Mouse (Mus musculus) small intestine, adult 2 months (tissue): ENCODE data around the gene Gm14393. TPM values are rescaled to one million over a fixed set of nuclear protein-coding genes. Genes with fewer than 3 reads are reported as not detected.
"Not testable (repeated sequence)": the region's sequence is repeated elsewhere in the genome, so short reads cannot be mapped to it uniquely, and the experiment has no call there.

Experiments used
- H3K27ac ChIP-seq: fragments of 200-500 bp; 2 replicates; pipeline ENCODE4 v1.5.1; 2012; ENCODE audit warnings: low read depth, low read length, control low read depth, inconsistent platforms; ENCODE audit not compliant: insufficient read depth
- H3K27me3 ChIP-seq: fragments of 200-500 bp; 2 replicates; pipeline ENCODE4 v1.6.1; 2012; ENCODE audit warnings: mild to moderate bottlenecking, moderate library complexity, low read length, inconsistent platforms; ENCODE audit not compliant: control insufficient read depth, insufficient read depth
- H3K36me3 ChIP-seq: fragments of 200-500 bp; 2 replicates; pipeline ENCODE4 v1.6.1; 2012; ENCODE audit warnings: mild to moderate bottlenecking, low read length, control low read depth, inconsistent platforms; ENCODE audit not compliant: control insufficient read depth, insufficient read depth
- H3K4me1 ChIP-seq: fragments of 200-500 bp; 2 replicates; pipeline ENCODE4 v1.6.1; 2012; ENCODE audit warnings: low read length, inconsistent platforms, mixed read lengths; ENCODE audit not compliant: control insufficient read depth, insufficient read depth, insufficient read length
- H3K4me3 ChIP-seq: fragments of 200-500 bp; 2 replicates; pipeline ENCODE4 v1.5.1; 2012; ENCODE audit warnings: low read depth, mild to moderate bottlenecking, control low read depth, inconsistent platforms, low read length, moderate library complexity
- WGBS: fragments of 180-500 bp; shearing (Covaris S2); methylation state at CpG from one replicate; pipeline ENCODE4 v1.1.7; 2018; 5-methylcytosine and 5-hydroxymethylcytosine counted together
- polyA plus RNA-seq: library from polyadenylated mRNA; depleted of rRNA; stranded (reverse); fragments of >200 nt; gene quantifications from 2 replicates; pipeline ENCODE4 v1.2.3, GENCODE M21; 2012; rRNA removed

The Gm14393 gene
- not detected in 2 replicates for polyA plus RNA-seq

GRCm38 (mm10) chr2:175067681-175068261, at the start of gene Gm14393:
Gm14393 (minus strand) TSS chr2:175067781.
- not testable (repeated sequence) for H3K27ac ChIP-seq, H3K4me3 ChIP-seq, H3K27me3 ChIP-seq, H3K36me3 ChIP-seq, H3K4me1 ChIP-seq
- 63% methylated on average over 1 of the region's 1 CpGs for WGBS

DNA sequence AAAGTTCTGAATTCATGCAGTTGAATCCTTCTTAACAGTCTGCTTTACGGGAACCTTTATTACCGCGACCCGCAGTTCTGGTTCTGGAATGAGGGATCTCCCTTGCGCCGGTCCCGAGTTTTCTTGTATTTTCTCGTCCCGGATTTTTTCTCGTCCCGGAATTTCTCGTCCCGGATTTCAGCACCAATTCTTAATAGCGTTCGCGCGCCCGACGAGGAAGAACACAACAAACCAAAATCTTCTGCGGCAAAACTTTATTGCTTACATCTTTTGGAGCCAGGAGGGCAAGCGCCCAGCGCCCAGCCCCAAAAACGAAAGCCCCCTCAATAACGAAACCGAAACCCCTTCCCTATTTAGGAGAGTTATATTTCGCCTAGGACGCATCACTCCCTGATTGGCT, 23.3 kb downstream of the Gm14393 start:
- H3K4me3 ChIP-seq, H3K27me3 ChIP-seq, H3K36me3 ChIP-seq, H3K27ac ChIP-seq, H3K4me1 ChIP-seq: not testable (repeated sequence)
- WGBS, result 96% methylated on average over 27 of the region's 27 CpGs

Other genes starting within 250 kb of the Gm14393 start
- gene Gm14444, start 57.5 kb downstream of the Gm14393 start, polyA plus RNA-seq, result not detected in 2 replicates
- not detected in 2 replicates for gene Gm14399, start 74.2 kb upstream of the Gm14393 start, polyA plus RNA-seq
- 0.03 TPM in 1 of 2 replicates, not detected in the other for gene Gm14443, start 108.1 kb upstream of the Gm14393 start, polyA plus RNA-seq
- 0.79 and 1.1 TPM in 2 replicates for gene Gm14391, start 139.1 kb upstream of the Gm14393 start, polyA plus RNA-seq
- gene Gm14440, start 207.3 kb upstream of the Gm14393 start, polyA plus RNA-seq, result not detected in 2 replicates